In the genomic region with DNA sequence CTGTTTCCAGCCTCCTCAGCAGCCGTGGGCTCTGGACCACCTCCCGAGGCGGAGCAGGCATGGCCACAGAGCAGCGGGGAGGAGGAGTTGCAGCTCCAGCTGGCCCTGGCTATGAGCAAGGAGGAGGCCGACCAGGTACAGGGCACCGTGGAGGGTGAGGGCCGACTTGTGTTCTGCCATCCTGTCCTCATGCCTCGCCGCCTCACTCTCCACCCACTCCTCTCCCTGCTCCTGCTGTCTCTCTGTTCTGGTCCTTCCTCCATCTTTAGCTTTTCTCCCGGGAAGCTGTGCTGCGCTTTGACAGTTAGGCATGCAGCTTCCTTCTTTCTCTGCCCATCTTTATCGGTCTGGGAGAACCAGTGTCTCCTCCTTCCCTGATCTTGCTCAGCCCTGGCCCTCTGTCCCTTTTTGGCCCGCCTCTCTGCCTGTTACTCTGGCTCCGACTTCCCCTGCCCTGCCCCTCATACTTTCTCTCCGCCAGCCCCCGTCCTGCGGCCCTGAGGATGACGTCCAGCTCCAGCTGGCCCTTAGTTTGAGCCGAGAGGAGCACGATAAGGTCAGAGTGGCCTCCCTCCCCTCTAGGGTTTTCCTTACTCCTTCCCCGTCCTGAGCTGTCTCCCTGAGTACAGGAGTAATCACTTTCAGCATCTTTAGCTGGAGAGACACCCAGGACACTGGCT, we compare ENCODE assay signal across 26 mouse cellular contexts. TPM values are rescaled to one million over a fixed set of nuclear protein-coding genes. Genes with fewer than 3 reads are reported as not detected.
DNase-seq lines count a peak whose midpoint lies in the region; ATAC-seq and TF ChIP-seq lines count a peak whose summit lies in the region.
"Had no signal": no experiment of that assay in that cellular context is flagged by ENCODE, and none has a peak within 500 bp of the region (broad histone marks: within the 10 kb centered on the region; RNA-seq: fewer than 3 reads in every experiment).

No protein-coding gene starts in this region.

- DNase-seq in heart, adult 11 months, result peak; percentile 94
- no peak for DNase-seq in heart, postnatal 36 days
- DNase-seq in kidney, postnatal 4 days, result peak; percentile 28 to 38
- DNase-seq in kidney, adult 2 months, result no peak
- DNase-seq in lung, postnatal 10 days, result peak; percentile 23
- no peak for DNase-seq in lung, postnatal 25 days (ENCODE audit: low spot score)
- DNase-seq in testis, postnatal 14 days (ENCODE audit: low spot score), result peak; percentile 44
- DNase-seq: adrenal gland, postnatal 36 days; cerebellum, postnatal 36 days; lung, postnatal 14 days; thymus, adult 18-20 months had no signal

- no peaks in the 10 kb centered on the region for H3K27me3 ChIP-seq in kidney, adult 2 months (replicated peaks; ENCODE audit: control insufficient read depth, insufficient read depth, low read length)
- H3K27me3 ChIP-seq in midbrain, embryonic 15.5 days (replicated peaks), result no peaks in the 10 kb centered on the region
- H3K27me3 ChIP-seq: limb, embryonic 13.5 days; neural tube, embryonic 13.5 days had no signal

- H3K27ac ChIP-seq in kidney, adult 2 months (ENCODE audit: insufficient read depth, low read depth, low read length), result no peak overlapping the region
- H3K27ac ChIP-seq in midbrain, embryonic 15.5 days, result no peak overlapping the region
- H3K27ac ChIP-seq: heart, embryonic 10.5 days; hindbrain, postnatal 0 days; limb, embryonic 13.5 days; liver, embryonic 14.5 days; midbrain, embryonic 10.5 days; neural tube, embryonic 13.5 days had no signal

- no peaks in the 10 kb centered on the region for H3K9me3 ChIP-seq in midbrain, embryonic 15.5 days
- H3K9me3 ChIP-seq: heart, embryonic 10.5 days; limb, embryonic 13.5 days; midbrain, embryonic 10.5 days; neural tube, embryonic 13.5 days had no signal

- TF ChIP-seq POLR2A in kidney, adult 2 months (IDR thresholded peaks at IDR 0.05; ENCODE audit: low read depth, low read length), result no peak

- H3K4me3 ChIP-seq in kidney, adult 2 months (ENCODE audit: insufficient read depth, low read depth, low read length), result no peak overlapping the region
- H3K4me3 ChIP-seq in midbrain, embryonic 15.5 days, result no peak overlapping the region
- H3K4me3 ChIP-seq: erythroblast, embryonic 14.5 days; heart, embryonic 10.5 days; limb, embryonic 13.5 days; midbrain, embryonic 10.5 days; neural tube, embryonic 13.5 days had no signal

- intact Hi-C loops in heart, postnatal 36 days (cut with DNase I), result no loop called here

- WGBS in kidney, adult 2 months, result 69% methylated on average over 21 of the region's 21 CpGs
- 87% methylated on average over 21 of the region's 21 CpGs for WGBS in midbrain, embryonic 15.5 days

- no peak for ATAC-seq in midbrain, embryonic 15.5 days (replicated peaks)
- ATAC-seq: forebrain, embryonic 14.5 days; hindbrain, postnatal 0 days had no signal

- H3K4me1 ChIP-seq in kidney, adult 2 months (ENCODE audit: control insufficient read depth, insufficient read depth, low read length), result peaks cover 16% of the 10 kb centered on the region
- H3K4me1 ChIP-seq in midbrain, embryonic 15.5 days, result no peaks in the 10 kb centered on the region
- H3K4me1 ChIP-seq: heart, embryonic 10.5 days; limb, embryonic 13.5 days; midbrain, embryonic 10.5 days; neural tube, embryonic 13.5 days had no signal

- H3K9ac ChIP-seq in midbrain, embryonic 15.5 days, result no peak overlapping the region
- H3K9ac ChIP-seq: limb, embryonic 13.5 days; liver, embryonic 14.5 days; neural tube, embryonic 13.5 days had no signal

- no peak overlapping the region for H3K4me2 ChIP-seq in midbrain, embryonic 15.5 days
- H3K4me2 ChIP-seq: limb, embryonic 13.5 days; neural tube, embryonic 13.5 days had no signal

- peaks cover 4% of the 10 kb centered on the region for H3K36me3 ChIP-seq in kidney, adult 2 months (ENCODE audit: control insufficient read depth, insufficient read depth, low read length)
- peaks cover 47% of the 10 kb centered on the region for H3K36me3 ChIP-seq in midbrain, embryonic 15.5 days (replicated peaks)

- no peak for TF ChIP-seq CTCF in kidney, adult 2 months (conservative IDR thresholded peaks at IDR 0.05; ENCODE audit: insufficient read depth, insufficient read length, low read depth, low read length)

RNA-seq across cellular contexts. Expression of a gene that starts 12.9 kb away (rescaled TPM):
- total RNA-seq in heart, postnatal 36 days (2021), result 100 to 1,000 TPM; 176 to 184 TPM
- polyA plus RNA-seq in kidney, adult 2 months (2012; rRNA removed), result 243 and 262 TPM in 2 replicates
- polyA plus RNA-seq in midbrain, embryonic 15.5 days (2015; fragmentation: Nextera tagmentation; extraction: Ambion mirVana), result 119 and 124 TPM in 2 replicates

RNA-seq across cellular contexts. Expression of a gene that starts 23.8 kb away (rescaled TPM):
- not detected for total RNA-seq in heart, postnatal 36 days (2021)
- polyA plus RNA-seq in kidney, adult 2 months (2012; rRNA removed), result not detected in 2 replicates
- polyA plus RNA-seq in midbrain, embryonic 15.5 days (2015; fragmentation: Nextera tagmentation; extraction: Ambion mirVana), result 0.14 TPM in 1 of 2 replicates, not detected in the other
- total RNA-seq: ES-E14; heart, postnatal 25 days; hindbrain, postnatal 0 days; layer of hippocampus, postnatal 25 days; monocyte, adult 5-6 weeks had no signal
- polyA plus RNA-seq: erythroblast, embryonic 14.5 days; forebrain, embryonic 14.5 days; heart, embryonic 10.5 days; hindbrain, postnatal 0 days; kidney, embryonic 14.5 days; limb, embryonic 13.5 days; liver, embryonic 14.5 days; midbrain, embryonic 10.5 days; neural tube, embryonic 13.5 days; urinary bladder, adult 2 months had no signal

RNA-seq across cellular contexts. Expression of a gene that starts 31.0 kb away (rescaled TPM):
- total RNA-seq in heart, postnatal 36 days (2021), result 10 to 100 TPM; 62.4 to 70.8 TPM
- 132 and 153 TPM in 2 replicates for polyA plus RNA-seq in kidney, adult 2 months (2012; rRNA removed)
- polyA plus RNA-seq in midbrain, embryonic 15.5 days (2015; fragmentation: Nextera tagmentation; extraction: Ambion mirVana), result 103 and 107 TPM in 2 replicates

RNA-seq across cellular contexts. Expression of a gene that starts 32.8 kb away (rescaled TPM):
- total RNA-seq in heart, postnatal 36 days (2021), result 1 to 10 TPM; 6.2 to 6.9 TPM
- polyA plus RNA-seq in kidney, adult 2 months (2012; rRNA removed), result 2.8 and 3.5 TPM in 2 replicates
- 0.28 and 0.63 TPM in 2 replicates for polyA plus RNA-seq in midbrain, embryonic 15.5 days (2015; fragmentation: Nextera tagmentation; extraction: Ambion mirVana)
- total RNA-seq: hindbrain, postnatal 0 days had no signal
- polyA plus RNA-seq: erythroblast, embryonic 14.5 days had no signal

RNA-seq across cellular contexts. Expression of a gene that starts 41.6 kb away (rescaled TPM):
- total RNA-seq in heart, postnatal 36 days (2021), result 1 to 10 TPM; 5.6 to 5.7 TPM
- polyA plus RNA-seq in kidney, adult 2 months (2012; rRNA removed), result 17.0 and 17.1 TPM in 2 replicates
- polyA plus RNA-seq in midbrain, embryonic 15.5 days (2015; fragmentation: Nextera tagmentation; extraction: Ambion mirVana), result 106 and 110 TPM in 2 replicates
- total RNA-seq: monocyte, adult 5-6 weeks had no signal

Comparison
In these comparisons a context has a peak if more than half of its experiments do, and no peak if none do; other contexts are left out.
1. DNase-seq: peak in heart, adult 11 months (single experiment), kidney, postnatal 4 days (2 of 2), lung, postnatal 10 days (single experiment) and testis, postnatal 14 days (single experiment); none in heart, postnatal 36 days (0 of 2), kidney, adult 2 months (single experiment) and lung, postnatal 25 days (single experiment).